Mouse (Mus musculus): ENCODE results near the gene Fut2.

GRCm38 (mm10) chr7:45643441-45644178 lies 22.6 kb downstream of the Fut2 start:
- no peak for TF ChIP-seq CTCF (IDR thresholded peaks at IDR 0.05; ENCODE audit: insufficient read depth, low read depth, low read length)
- TF ChIP-seq POLR2A (IDR thresholded peaks at IDR 0.05; ENCODE audit: insufficient read depth, low read depth, low read length): peak; percentile 67

Measured in olfactory bulb, adult 2 months (tissue).